Mouse (Mus musculus): ENCODE results near the gene C9orf72.

DNA sequence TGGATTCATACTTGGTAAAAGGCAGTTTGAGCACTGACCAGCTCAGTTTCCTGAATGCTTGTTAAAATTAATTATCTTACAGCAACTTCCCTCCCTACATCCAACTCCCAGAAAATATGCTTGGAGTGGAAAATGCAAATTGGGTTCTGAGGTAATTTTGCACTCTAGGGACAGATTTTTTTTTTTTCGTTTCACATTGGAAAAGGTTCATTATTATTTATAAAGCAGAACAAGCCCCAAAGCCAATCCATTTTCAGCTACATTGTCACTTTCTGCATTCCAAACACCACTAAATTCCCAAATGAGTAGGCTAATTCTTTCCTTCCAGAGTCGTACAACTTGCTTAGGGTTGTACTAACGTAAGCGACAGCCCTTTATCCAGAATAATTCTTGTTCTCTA lies 12.7 kb upstream of the C9orf72 start:
- TF ChIP-seq CTCF (conservative IDR thresholded peaks at IDR 0.05; ENCODE audit: low read length), result no peak
- TF ChIP-seq NANOG (IDR thresholded peaks at IDR 0.05; ENCODE audit: borderline replicate concordance, low read length), result no peak

All from E14TG2a.4 (cell line).